Mouse (Mus musculus): Measurements from ENCODE around the gene Picalm. TPM values are rescaled to one million over a fixed set of nuclear protein-coding genes. Genes with fewer than 3 reads are reported as not detected.

Gene Picalm
- polyA plus RNA-seq (2014; fragmentation: Illumina TruSeq; extraction: RNeasy Lipid Tissue Mini Kit (QIAGEN cat#74804); ENCODE audit: low replicate concordance): 930 TPM

DNA sequence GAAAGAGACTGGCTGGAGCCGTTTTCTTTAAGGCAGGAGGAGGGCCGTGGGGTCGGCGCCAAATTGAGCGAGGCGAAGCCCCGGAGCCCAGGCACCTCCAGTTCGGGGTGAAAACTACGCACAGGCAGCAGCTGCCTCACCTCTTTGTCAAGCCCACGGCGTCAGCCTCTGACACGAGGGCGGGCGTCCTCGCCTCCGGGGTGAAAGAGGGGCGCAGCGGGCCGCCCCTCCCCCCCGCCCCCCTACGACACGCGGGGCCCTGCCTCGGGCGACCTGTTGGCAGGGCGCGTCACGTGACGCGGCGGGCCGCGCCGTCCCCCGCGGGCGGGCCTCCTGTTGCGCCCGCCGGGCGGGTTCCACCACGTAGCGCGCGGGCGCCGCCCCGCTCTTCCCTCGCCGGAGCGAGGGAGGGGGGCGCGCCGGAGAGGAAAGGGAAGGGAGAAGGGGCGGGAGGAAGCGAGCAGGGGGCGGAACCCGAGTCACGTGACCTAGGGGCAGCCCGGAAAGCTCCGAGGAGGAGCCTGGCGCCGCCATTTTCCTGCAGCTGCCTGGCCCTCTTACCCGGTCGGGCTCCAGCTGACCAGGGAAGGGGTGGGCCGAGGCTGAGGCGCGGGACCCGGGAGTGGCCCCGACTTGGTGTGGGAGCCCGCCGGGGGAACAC is at the start of gene Picalm:
Picalm (plus strand) TSS at position 482 of the 661 bp plus-strand sequence.

Other genes with a start within 250 kb of the Picalm start
- gene Ccdc81, start 226.6 kb upstream of the Picalm start, polyA plus RNA-seq (2014; fragmentation: Illumina TruSeq; extraction: RNeasy Lipid Tissue Mini Kit (QIAGEN cat#74804); ENCODE audit: low replicate concordance): 0.15 TPM
- gene Hikeshi, start 189.0 kb upstream of the Picalm start, polyA plus RNA-seq (2014; fragmentation: Illumina TruSeq; extraction: RNeasy Lipid Tissue Mini Kit (QIAGEN cat#74804); ENCODE audit: low replicate concordance): 93.4 TPM
- 168 TPM for gene Eed, start 149.2 kb upstream of the Picalm start, polyA plus RNA-seq (2014; fragmentation: Illumina TruSeq; extraction: RNeasy Lipid Tissue Mini Kit (QIAGEN cat#74804); ENCODE audit: low replicate concordance)
- 0.30 TPM for gene Ccdc83, start 135.6 kb downstream of the Picalm start, polyA plus RNA-seq (2014; fragmentation: Illumina TruSeq; extraction: RNeasy Lipid Tissue Mini Kit (QIAGEN cat#74804); ENCODE audit: low replicate concordance)
- 27.4 TPM for gene Sytl2, start 172.0 kb downstream of the Picalm start, polyA plus RNA-seq (2014; fragmentation: Illumina TruSeq; extraction: RNeasy Lipid Tissue Mini Kit (QIAGEN cat#74804); ENCODE audit: low replicate concordance)

Data from small intestine, adult 10 weeks (tissue).